Mouse (Mus musculus) stomach, embryonic 14.5 days (tissue): Measurements from ENCODE around the gene Adamts15. TPM values are rescaled to one million over a fixed set of nuclear protein-coding genes. Genes with fewer than 3 reads are reported as not detected.

ENCODE experiments used
- ATAC-seq: fragments of 200-750 bp; cut with Nextera tagmentation; 2 replicates; pipeline ENCODE4 v1.8.0; 2017; ENCODE audit warnings: low read depth, moderate TSS enrichment; ENCODE audit not compliant: insufficient number of reproducible peaks, insufficient read depth, low FRiP score
- H3K27ac ChIP-seq: fragments of 300-500 bp; sonication (generic); 2 replicates; pipeline ENCODE4 v1.5.1; 2014; ENCODE audit warnings: mild to moderate bottlenecking, low read length, moderate library complexity, mixed read lengths
- H3K27me3 ChIP-seq: fragments of 300-500 bp; sonication (generic); 2 replicates; pipeline ENCODE4 v1.6.1; 2014; ENCODE audit warnings: low read length, control low read depth, mixed read lengths; ENCODE audit not compliant: control insufficient read depth, insufficient read depth
- H3K36me3 ChIP-seq: fragments of 300-500 bp; sonication (generic); 2 replicates; pipeline ENCODE4 v1.6.1; 2014; ENCODE audit warnings: mild to moderate bottlenecking, control low read depth, low read length, moderate library complexity, mixed read lengths; ENCODE audit not compliant: control insufficient read depth, insufficient read depth
- H3K4me1 ChIP-seq: fragments of 300-500 bp; sonication (generic); 2 replicates; pipeline ENCODE4 v1.6.1; 2014; ENCODE audit warnings: low read length, control low read depth, mixed read lengths; ENCODE audit not compliant: control insufficient read depth, insufficient read depth
- H3K4me2 ChIP-seq: fragments of 300-500 bp; sonication (generic); replicated peaks from 2 replicates; pipeline ENCODE4 v1.6.1; 2014; ENCODE audit warnings: low read depth, low read length, control low read depth
- H3K4me3 ChIP-seq: fragments of 300-500 bp; sonication (generic); 2 replicates; pipeline ENCODE4 v1.5.1; 2014; ENCODE audit warnings: low read depth, low read length, control low read depth
- H3K9ac ChIP-seq: fragments of 300-500 bp; sonication (generic); replicated peaks from 2 replicates; pipeline ENCODE4 v1.6.1; 2014; ENCODE audit warnings: low read depth, mild to moderate bottlenecking, control low read depth, low read length, moderate library complexity, mixed read lengths
- H3K9me3 ChIP-seq: fragments of 300-500 bp; sonication (generic); 2 replicates; pipeline ENCODE4 v1.6.1; 2016; ENCODE audit warnings: low read depth, low read length, control low read depth; ENCODE audit not compliant: control insufficient read depth
- WGBS: fragments of 180-500 bp; shearing (Covaris S2); extraction: QIAGEN DNeasy Blood & Tissue Kit; methylation state at CpG from one replicate; pipeline ENCODE4 v1.1.7; 2014; 5-methylcytosine and 5-hydroxymethylcytosine counted together
- polyA plus RNA-seq: library from polyadenylated mRNA; unstranded; fragments of >200 nt; fragmentation: Nextera tagmentation; extraction: Ambion mirVana; gene quantifications from 2 replicates; pipeline ENCODE4 v1.2.1, GENCODE M21; 2014

Adamts15 gene
- polyA plus RNA-seq, 1 experiment from 2014 or later, result 12.9 TPM

DNA sequence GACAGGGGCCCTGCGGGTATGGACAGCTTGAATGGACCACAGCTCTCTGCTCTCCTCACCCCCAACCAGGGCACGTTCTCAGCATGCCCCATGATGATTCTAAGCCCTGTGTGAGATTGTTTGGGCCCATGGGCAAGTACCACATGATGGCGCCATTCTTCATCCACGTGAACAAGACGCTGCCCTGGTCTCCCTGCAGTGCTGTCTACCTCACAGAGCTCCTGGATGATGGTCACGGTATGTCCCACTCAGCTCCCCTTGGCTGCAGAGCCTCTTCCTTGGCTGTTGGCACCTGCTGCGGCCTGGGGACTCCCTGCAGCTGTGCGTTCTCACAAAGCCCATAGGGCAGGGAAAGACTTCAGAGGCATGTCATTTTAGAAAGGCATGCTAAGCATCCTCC, 31.0 kb upstream of the Adamts15 start:
- no peaks in the 10 kb centered on the region for H3K27me3 ChIP-seq
- WGBS, result 49% methylated on average over 8 of the region's 8 CpGs
- 0 out of 2 replicates have a peak, but pooled peaks cover 3% of the 10 kb centered on the region for H3K4me1 ChIP-seq
- no peaks in the 10 kb centered on the region for H3K36me3 ChIP-seq
- ATAC-seq, result 0 out of 2 replicates have a peak, but pooled peaks have one; percentile 33
- no peak overlapping the region for H3K4me2 ChIP-seq
- no peak overlapping the region for H3K27ac ChIP-seq
- H3K9ac ChIP-seq, result no peak overlapping the region
- H3K9me3 ChIP-seq, result no peaks in the 10 kb centered on the region
- no peak overlapping the region for H3K4me3 ChIP-seq

DNA sequence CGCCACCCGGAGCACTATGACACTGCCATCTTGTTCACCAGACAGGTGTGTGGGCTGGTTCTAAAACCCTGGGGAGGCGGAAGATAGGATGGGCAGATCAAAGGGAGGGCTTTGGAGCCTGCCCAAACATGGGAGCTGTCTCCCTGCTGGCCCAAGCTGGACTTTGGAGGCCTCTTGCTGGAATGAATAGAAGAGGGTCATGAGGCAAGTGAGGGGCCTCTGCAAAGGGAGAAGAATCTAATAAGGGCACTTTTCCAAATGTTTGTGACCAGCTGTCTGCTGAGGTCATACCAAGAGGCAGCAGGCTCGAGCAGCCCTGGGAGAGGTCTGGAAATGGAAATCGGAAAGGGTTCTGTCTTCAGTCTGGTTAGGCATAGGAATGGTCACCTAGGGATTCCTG, 29.2 kb upstream of the Adamts15 start:
- Histone ChIP-seq H3K27me3 (no peaks in the 10 kb centered on the region), H3K9ac (no peak overlapping the region), H3K27ac (no peak overlapping the region), H3K4me1 (0 out of 2 replicates have a peak, but pooled peaks cover 3% of the 10 kb centered on the region), H3K4me2 (no peak overlapping the region), H3K4me3 (no peak overlapping the region), H3K9me3 (no peaks in the 10 kb centered on the region), H3K36me3 (no peaks in the 10 kb centered on the region)
- ATAC-seq, result no peak
- 82% methylated on average over 5 of the region's 5 CpGs for WGBS

DNA sequence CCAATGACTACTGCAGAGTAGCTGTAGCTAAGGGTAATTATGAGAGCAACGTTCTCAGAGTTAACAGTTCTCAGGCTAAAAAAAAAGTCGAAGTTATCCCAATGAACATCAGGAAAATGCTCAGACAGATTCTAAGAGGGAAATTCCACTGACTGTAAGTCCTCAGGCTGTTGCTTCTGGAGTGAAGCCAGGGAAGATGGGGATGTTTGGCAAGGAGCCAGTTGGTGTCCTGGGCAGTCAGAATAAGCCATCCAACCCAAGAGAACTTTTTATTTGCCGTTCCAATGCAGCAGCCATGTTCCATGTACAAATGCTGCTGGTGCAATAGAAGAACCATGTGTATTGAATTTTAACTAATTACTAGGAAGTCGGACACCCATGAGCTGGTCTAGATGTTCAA, 28.3 kb upstream of the Adamts15 start:
- ATAC-seq, result no peak
- Histone ChIP-seq H3K27me3 (no peaks in the 10 kb centered on the region), H3K9me3 (no peaks in the 10 kb centered on the region), H3K4me3 (no peak overlapping the region), H3K27ac (no peak overlapping the region), H3K36me3 (no peaks in the 10 kb centered on the region), H3K9ac (no peak overlapping the region), H3K4me1 (0 out of 2 replicates have a peak, but pooled peaks cover 3% of the 10 kb centered on the region), H3K4me2 (no peak overlapping the region)
- 38% methylated on average over 4 of the region's 4 CpGs for WGBS

DNA sequence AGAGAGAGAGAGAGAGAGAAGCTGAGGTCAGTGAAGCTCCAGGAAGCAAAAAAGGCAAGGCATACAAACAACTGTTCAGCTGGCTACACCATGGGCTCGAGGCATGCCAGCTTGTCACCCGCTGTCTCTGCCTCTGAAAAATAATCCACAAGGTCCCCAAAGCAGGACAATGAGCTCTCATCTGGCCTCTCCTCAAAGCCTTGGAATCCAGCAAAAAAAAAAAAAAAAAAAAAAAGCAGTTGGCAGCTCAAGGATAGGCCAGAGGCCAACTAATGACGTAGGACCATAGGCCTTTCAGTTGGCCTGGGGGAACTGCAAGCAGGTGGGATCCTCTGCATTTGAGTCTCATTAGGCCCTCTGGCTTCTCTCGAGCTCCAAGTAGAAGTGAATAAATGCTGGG, 27.7 kb upstream of the Adamts15 start:
- H3K9me3 ChIP-seq, result no peaks in the 10 kb centered on the region
- H3K9ac ChIP-seq, result no peak overlapping the region
- WGBS, result 75% methylated on average over 4 of the region's 4 CpGs
- no peak for ATAC-seq
- H3K4me3 ChIP-seq, result no peak overlapping the region
- no peaks in the 10 kb centered on the region for H3K36me3 ChIP-seq
- H3K4me2 ChIP-seq, result no peak overlapping the region
- H3K27ac ChIP-seq, result no peak overlapping the region
- no peaks in the 10 kb centered on the region for H3K27me3 ChIP-seq
- 0 out of 2 replicates have a peak, but pooled peaks cover 3% of the 10 kb centered on the region for H3K4me1 ChIP-seq

DNA sequence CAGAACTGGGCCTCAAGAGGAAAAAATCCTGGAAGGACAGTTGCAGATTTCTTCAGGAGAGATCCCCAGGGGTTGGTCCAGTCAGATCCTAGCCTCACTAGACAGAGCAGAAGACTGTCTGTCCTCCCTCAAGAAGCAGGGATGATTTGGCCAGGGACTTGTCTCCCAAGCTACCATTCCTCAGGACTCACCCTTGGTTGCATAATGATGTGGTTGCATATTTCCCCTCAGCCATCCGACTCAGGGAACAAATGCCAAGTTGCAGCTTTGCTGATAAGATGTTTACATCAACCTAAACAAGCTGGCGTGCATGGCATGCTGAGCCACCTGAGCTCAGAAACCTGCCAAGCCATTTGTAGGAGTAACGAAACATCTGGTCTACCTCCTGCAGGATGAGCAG, 27.2 kb upstream of the Adamts15 start:
- ATAC-seq, result no peak
- no peak overlapping the region for H3K4me2 ChIP-seq
- no peaks in the 10 kb centered on the region for H3K27me3 ChIP-seq
- no peak overlapping the region for H3K27ac ChIP-seq
- H3K9ac ChIP-seq, result no peak overlapping the region
- no peaks in the 10 kb centered on the region for H3K9me3 ChIP-seq
- 56% methylated on average over 3 of the region's 3 CpGs for WGBS
- no peaks in the 10 kb centered on the region for H3K36me3 ChIP-seq
- 0 out of 2 replicates have a peak, but pooled peaks cover 3% of the 10 kb centered on the region for H3K4me1 ChIP-seq
- H3K4me3 ChIP-seq, result no peak overlapping the region

DNA sequence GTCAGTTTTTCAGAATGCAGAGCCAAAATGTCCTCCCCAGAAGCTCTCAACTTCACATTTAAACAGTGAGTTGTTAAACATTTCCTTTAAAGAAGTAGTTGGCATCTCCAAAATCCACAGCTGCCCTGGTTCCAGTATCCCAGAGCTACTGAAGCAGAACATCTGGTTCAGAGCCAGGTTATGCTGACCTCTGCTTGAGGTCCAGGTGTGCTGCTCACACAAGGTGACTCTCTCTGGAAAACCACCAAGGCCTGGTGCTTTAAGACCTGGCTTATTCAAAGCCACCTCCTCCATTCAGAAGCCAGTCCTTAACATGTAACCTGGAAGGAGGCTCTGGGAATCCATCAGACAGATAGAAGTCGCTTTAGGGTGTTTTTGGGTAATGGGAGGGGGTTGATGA, 23.0 kb upstream of the Adamts15 start:
- ATAC-seq, result no peak

DNA sequence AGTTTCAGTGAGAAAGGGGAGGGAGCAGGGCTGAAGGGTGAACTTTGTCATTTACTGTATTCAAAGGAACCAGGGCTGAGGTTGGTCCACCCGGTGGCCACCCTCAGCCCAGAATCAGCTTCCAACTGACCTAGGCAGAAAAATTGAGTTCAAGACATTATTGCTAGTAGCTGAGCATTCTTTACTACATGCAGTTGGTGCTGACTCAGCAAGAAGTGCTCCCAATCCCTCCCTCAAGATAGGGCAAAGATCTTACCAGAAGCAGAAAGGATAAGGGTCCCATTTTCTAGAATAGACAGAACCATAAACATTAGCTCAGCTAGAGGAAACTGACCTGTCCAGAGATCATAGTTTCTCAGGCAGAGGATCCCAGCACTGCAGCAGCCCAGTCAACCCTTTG, 22.0 kb upstream of the Adamts15 start:
- Histone ChIP-seq H3K27ac (no peak overlapping the region), H3K9me3 (no peaks in the 10 kb centered on the region), H3K27me3 (peaks cover 24% of the 10 kb centered on the region), H3K4me2 (peak overlapping the region; percentile 97), H3K4me1 (peaks cover 4% of the 10 kb centered on the region; the same call in 1 of the 2 replicates), H3K4me3 (peak overlapping the region; percentile 62; the same call in 1 of the 2 replicates), H3K9ac (0 out of 2 replicates have a peak overlapping the region, but pooled peaks have one; percentile 7), H3K36me3 (no peaks in the 10 kb centered on the region)
- WGBS, result 0% methylated on average over 1 of the region's 1 CpGs
- no peak for ATAC-seq

More for the DNA sequence above, 23.0 kb upstream of the Adamts15 start:
- H3K9me3 ChIP-seq, result no peaks in the 10 kb centered on the region
- H3K36me3 ChIP-seq, result no peaks in the 10 kb centered on the region
- no peak overlapping the region for H3K4me3 ChIP-seq
- peaks cover 24% of the 10 kb centered on the region for H3K27me3 ChIP-seq
- 41% methylated on average over 1 of the region's 1 CpGs for WGBS
- H3K4me2 ChIP-seq, result no peak overlapping the region
- no peak overlapping the region for H3K9ac ChIP-seq
- no peak overlapping the region for H3K27ac ChIP-seq
- H3K4me1 ChIP-seq, result peaks cover 4% of the 10 kb centered on the region; the same call in 1 of the 2 replicates

DNA sequence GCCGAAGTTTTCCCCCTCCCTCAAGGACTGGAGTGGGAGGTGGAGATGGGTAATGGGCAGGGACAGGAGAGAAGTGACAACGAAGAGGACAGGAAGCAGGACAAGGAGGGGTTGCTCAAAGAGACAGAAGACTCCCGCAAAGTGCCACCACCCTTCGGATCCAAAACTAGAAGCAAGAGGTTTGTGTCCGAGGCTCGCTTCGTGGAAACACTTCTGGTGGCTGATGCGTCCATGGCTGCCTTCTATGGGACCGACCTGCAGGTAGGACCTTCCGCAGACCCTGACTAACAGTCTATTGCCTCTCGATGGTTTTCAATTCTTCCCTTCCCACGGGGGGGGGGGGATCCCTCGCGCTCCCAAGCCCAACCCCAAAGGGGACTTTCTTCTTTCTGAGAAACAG, 21.1 kb upstream of the Adamts15 start:
- Histone ChIP-seq H3K9me3 (no peaks in the 10 kb centered on the region), H3K9ac (peak overlapping the region; percentile 22), H3K36me3 (no peaks in the 10 kb centered on the region), H3K27me3 (peaks cover 24% of the 10 kb centered on the region), H3K4me3 (peak overlapping the region; percentile 62), H3K4me1 (peaks cover 4% of the 10 kb centered on the region; the same call in 1 of the 2 replicates), H3K27ac (no peak overlapping the region), H3K4me2 (peak overlapping the region; percentile 97)
- no peak for ATAC-seq
- WGBS, result 2% methylated on average over 14 of the region's 14 CpGs
